Mouse (Mus musculus) bone marrow macrophage, adult 2 months (primary cell): ENCODE measurements around the gene Ghr. TPM values are rescaled to one million over a fixed set of nuclear protein-coding genes. Genes with fewer than 3 reads are reported as not detected.

ENCODE experiments used
- H3K27ac ChIP-seq: 2 replicates; pipeline ENCODE4 v1.5.1; 2012; ENCODE audit warnings: low read depth, low read length; ENCODE audit not compliant: insufficient read depth
- H3K4me1 ChIP-seq: 2 replicates; pipeline ENCODE4 v1.6.1; 2012; ENCODE audit warnings: low read length; ENCODE audit not compliant: control insufficient read depth, insufficient read depth
- H3K4me3 ChIP-seq: 2 replicates; pipeline ENCODE4 v1.5.1; 2012; ENCODE audit warnings: mild to moderate bottlenecking, low read length, moderate library complexity; ENCODE audit not compliant: insufficient read depth
- CTCF ChIP-seq: IDR thresholded peaks from 2 replicates; pipeline ENCODE4 v1.5.1; 2012; ENCODE audit warnings: low read depth, mild to moderate bottlenecking, low read length, moderate library complexity
- POLR2A ChIP-seq: IDR thresholded peaks from 2 replicates; pipeline ENCODE4 v1.6.1; 2012; ENCODE audit warnings: mild to moderate bottlenecking, low read depth, low read length, borderline replicate concordance
- polyA plus RNA-seq: library from polyadenylated mRNA; stranded (reverse); fragments of >200 nt; gene quantifications from 2 replicates; pipeline ENCODE4 v1.2.4, GENCODE M21; 2012; ENCODE audit not compliant: missing spikeins, insufficient read depth, insufficient read length

Ghr gene
- polyA plus RNA-seq, 1 experiment = 1.5 TPM

GRCm38 (mm10) chr15:3432823-3433222 is 150.5 kb downstream of the Ghr start:
- H3K4me3 ChIP-seq = no peak overlapping the region
- no peak overlapping the region for H3K27ac ChIP-seq
- TF ChIP-seq POLR2A (no peak), CTCF (no peak)
- no peaks in the 10 kb centered on the region for H3K4me1 ChIP-seq

- H3K4me1 ChIP-seq = no peaks in the 10 kb centered on the region
- TF ChIP-seq POLR2A (no peak), CTCF (no peak)
- no peak overlapping the region for H3K4me3 ChIP-seq
- no peak overlapping the region for H3K27ac ChIP-seq
These were observed 153.9 kb downstream of the Ghr start for GRCm38 (mm10) chr15:3429417-3429816.

GRCm38 (mm10) chr15:3429001-3429400 is 154.3 kb downstream of the Ghr start:
- Histone ChIP-seq H3K4me1 (no peaks in the 10 kb centered on the region), H3K4me3 (no peak overlapping the region), H3K27ac (no peak overlapping the region)
- TF ChIP-seq POLR2A = no peak
- TF ChIP-seq CTCF = no peak

- no peaks in the 10 kb centered on the region for H3K4me1 ChIP-seq
- no peak overlapping the region for H3K4me3 ChIP-seq
- H3K27ac ChIP-seq = no peak overlapping the region
- no peak for TF ChIP-seq POLR2A
- no peak for TF ChIP-seq CTCF
These were observed 156.9 kb downstream of the Ghr start for GRCm38 (mm10) chr15:3426401-3426800.

- TF ChIP-seq CTCF (no peak), POLR2A (no peak)
- Histone ChIP-seq H3K27ac (no peak overlapping the region), H3K4me1 (no peaks in the 10 kb centered on the region), H3K4me3 (no peak overlapping the region)
These were observed 160.1 kb downstream of the Ghr start for GRCm38 (mm10) chr15:3423177-3423576.

GRCm38 (mm10) chr15:3417699-3418098 is 165.6 kb downstream of the Ghr start:
- Histone ChIP-seq H3K27ac (no peak overlapping the region), H3K4me3 (no peak overlapping the region), H3K4me1 (no peaks in the 10 kb centered on the region)
- TF ChIP-seq POLR2A = no peak
- no peak for TF ChIP-seq CTCF

GRCm38 (mm10) chr15:3413103-3413502 is 170.2 kb downstream of the Ghr start:
- Histone ChIP-seq H3K27ac (no peak overlapping the region), H3K4me1 (no peaks in the 10 kb centered on the region), H3K4me3 (no peak overlapping the region)
- TF ChIP-seq CTCF (no peak), POLR2A (no peak)

GRCm38 (mm10) chr15:3408478-3408877 is 174.8 kb downstream of the Ghr start:
- TF ChIP-seq CTCF = no peak
- no peak for TF ChIP-seq POLR2A
- no peak overlapping the region for H3K4me3 ChIP-seq
- no peaks in the 10 kb centered on the region for H3K4me1 ChIP-seq
- H3K27ac ChIP-seq = no peak overlapping the region

- H3K27ac ChIP-seq = no peak overlapping the region
- H3K4me1 ChIP-seq = no peaks in the 10 kb centered on the region
- no peak overlapping the region for H3K4me3 ChIP-seq
- TF ChIP-seq CTCF = no peak
- TF ChIP-seq POLR2A = no peak
These were observed 184.1 kb downstream of the Ghr start for GRCm38 (mm10) chr15:3399196-3399595.

GRCm38 (mm10) chr15:3397369-3398100 is 185.8 kb downstream of the Ghr start:
- TF ChIP-seq CTCF = no peak
- TF ChIP-seq POLR2A = no peak
- Histone ChIP-seq H3K4me1 (no peaks in the 10 kb centered on the region), H3K27ac (no peak overlapping the region), H3K4me3 (no peak overlapping the region)

- TF ChIP-seq POLR2A (no peak), CTCF (no peak)
- Histone ChIP-seq H3K4me1 (no peaks in the 10 kb centered on the region), H3K4me3 (no peak overlapping the region), H3K27ac (no peak overlapping the region)
These were observed 187.1 kb downstream of the Ghr start for GRCm38 (mm10) chr15:3396149-3396548.
